Mouse (Mus musculus): ENCODE data around the gene Vmn1r212. TPM values are rescaled to one million over a fixed set of nuclear protein-coding genes. Genes with fewer than 3 reads are reported as not detected.
"Not testable (repeated sequence)": the region's sequence is repeated elsewhere in the genome, so short reads cannot be mapped to it uniquely, and the experiment has no call there.

The Vmn1r212 gene
- not detected in 2 replicates for polyA plus RNA-seq (2014; fragmentation: Nextera tagmentation; extraction: Ambion mirVana)

DNA sequence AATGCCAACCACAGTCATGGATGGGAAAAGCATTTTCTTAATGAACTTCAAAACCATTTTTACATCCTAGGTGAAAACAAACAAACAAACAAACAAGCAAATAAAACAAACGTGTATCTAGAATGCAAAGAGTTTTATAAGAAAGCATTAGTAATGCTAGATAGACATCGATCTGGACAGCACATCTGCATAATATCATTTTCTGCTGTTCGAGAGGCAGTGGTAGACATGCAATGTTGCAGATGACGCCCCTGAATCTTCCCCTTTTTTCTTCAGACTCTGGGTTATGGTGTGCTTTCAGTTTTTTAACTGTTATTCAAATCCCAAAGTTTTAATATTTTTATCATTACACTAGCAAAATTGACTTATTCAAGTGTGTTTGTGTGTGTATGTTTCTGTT, at the start of gene Vmn1r212:
Gene Vmn1r212, minus strand, starts transcription at position 101 of the 400 bp plus-strand sequence.
- Histone ChIP-seq H3K4me1 (replicated peaks; ENCODE audit: control insufficient read depth, insufficient read depth, low read length) (no peaks in the 10 kb centered on the region), H3K4me3 (replicated peaks; ENCODE audit: low read length) (no peak within 1 kb of the TSS), H3K9ac (no peak within 1 kb of the TSS), H3K27me3 (ENCODE audit: control insufficient read depth, insufficient read depth, low read length) (no peaks in the 10 kb centered on the region), H3K4me2 (replicated peaks) (no peak within 1 kb of the TSS), H3K36me3 (replicated peaks; ENCODE audit: control insufficient read depth, insufficient read depth) (no peaks in the 10 kb centered on the region), H3K27ac (no peak within 1 kb of the TSS), H3K9me3 (ENCODE audit: control insufficient read depth, low read length) (no peaks in the 10 kb centered on the region)
- ATAC-seq (ENCODE audit: low FRiP score): no peak
- DNase-seq (ENCODE audit: low spot score): no peak
- 89% methylated on average over 4 of the region's 4 CpGs for WGBS

DNA sequence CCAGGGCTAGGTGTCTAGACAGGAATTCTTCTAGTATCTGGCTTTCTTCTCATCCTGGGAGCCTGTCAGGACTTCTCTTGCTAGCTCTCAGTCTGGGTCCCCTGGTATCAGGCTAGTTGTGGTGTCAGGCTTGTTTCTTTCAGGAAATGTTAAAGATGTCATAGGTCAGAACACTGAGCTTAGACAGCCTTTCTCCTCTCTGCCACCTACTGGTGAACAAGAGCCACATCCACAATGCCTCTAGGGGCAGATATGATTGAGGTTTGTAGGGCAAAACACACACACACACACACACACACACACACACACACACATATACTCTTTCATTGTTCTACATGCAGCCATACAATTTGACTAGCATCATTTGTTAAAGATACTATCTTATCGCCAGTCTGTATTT, 4.7 kb downstream of the Vmn1r212 start:
- no peaks in the 10 kb centered on the region for H3K9me3 ChIP-seq (ENCODE audit: control insufficient read depth, low read length)
- ATAC-seq (ENCODE audit: low FRiP score) (no peak), DNase-seq (ENCODE audit: low spot score) (no peak)
- no peak overlapping the region for H3K4me3 ChIP-seq (replicated peaks; ENCODE audit: low read length)
- H3K4me1 ChIP-seq (replicated peaks; ENCODE audit: control insufficient read depth, insufficient read depth, low read length): no peaks in the 10 kb centered on the region
- H3K9ac ChIP-seq: no peak overlapping the region
- H3K4me2 ChIP-seq (replicated peaks): no peak overlapping the region
- 100% methylated on average over 1 of the region's 1 CpGs for WGBS
- H3K27ac ChIP-seq: no peak overlapping the region
- no peaks in the 10 kb centered on the region for H3K27me3 ChIP-seq (ENCODE audit: control insufficient read depth, insufficient read depth, low read length)
- no peaks in the 10 kb centered on the region for H3K36me3 ChIP-seq (replicated peaks; ENCODE audit: control insufficient read depth, insufficient read depth)

DNA sequence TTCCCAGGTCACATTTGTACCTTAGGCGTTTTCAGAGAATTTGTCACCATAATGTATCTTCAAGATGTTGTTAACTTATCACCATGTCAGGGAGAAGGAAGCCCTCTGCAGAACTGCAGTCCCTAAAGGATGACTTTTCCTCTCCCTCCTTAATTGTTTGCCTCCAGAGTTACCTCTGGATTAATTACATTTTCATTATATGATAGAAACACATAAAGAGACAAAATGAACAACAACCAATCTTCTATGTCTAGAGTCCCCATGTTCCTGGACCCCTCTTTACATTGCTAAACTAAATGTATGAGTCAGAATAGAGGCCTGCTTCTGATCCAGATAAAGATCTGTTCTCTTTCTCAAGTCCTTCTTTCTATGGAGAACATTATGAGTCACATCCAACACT, 26.5 kb downstream of the Vmn1r212 start, which contains the start of gene Vmn1r211:
Gene Vmn1r211, minus strand, starts transcription at position 101 of the 400 bp plus-strand sequence.
- Histone ChIP-seq H3K4me2 (replicated peaks) (no peak within 1 kb of the TSS), H3K4me1 (replicated peaks; ENCODE audit: control insufficient read depth, insufficient read depth, low read length) (no peaks in the 10 kb centered on the region), H3K36me3 (replicated peaks; ENCODE audit: control insufficient read depth, insufficient read depth) (no peaks in the 10 kb centered on the region), H3K9ac (no peak within 1 kb of the TSS), H3K9me3 (ENCODE audit: control insufficient read depth, low read length) (no peaks in the 10 kb centered on the region), H3K27me3 (ENCODE audit: control insufficient read depth, insufficient read depth, low read length) (no peaks in the 10 kb centered on the region), H3K4me3 (replicated peaks; ENCODE audit: low read length) (no peak within 1 kb of the TSS), H3K27ac (no peak within 1 kb of the TSS)
- DNase-seq (ENCODE audit: low spot score) (no peak), ATAC-seq (ENCODE audit: low FRiP score) (no peak)
- 74% methylated on average over 1 of the region's 1 CpGs for WGBS

DNA sequence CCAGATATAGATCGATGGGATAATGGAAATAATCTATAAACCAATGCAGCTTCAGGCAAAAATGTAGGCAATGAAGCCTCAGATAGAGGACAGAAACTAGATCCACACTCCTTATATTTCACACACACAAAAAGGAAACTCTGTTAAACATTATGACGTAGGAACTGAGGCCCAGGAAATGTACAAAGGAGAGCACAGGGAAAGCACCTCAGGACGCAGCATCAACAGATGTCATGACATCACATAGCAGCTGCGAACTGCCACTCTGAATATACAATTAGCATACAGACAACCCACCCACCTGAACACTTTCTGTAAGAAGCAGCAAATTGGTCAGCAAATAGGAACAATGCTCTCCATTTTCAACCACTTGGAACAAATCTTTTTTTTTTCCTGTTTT, 29.2 kb downstream of the Vmn1r212 start:
- Histone ChIP-seq H3K9me3 (ENCODE audit: control insufficient read depth, low read length) (no peaks in the 10 kb centered on the region), H3K4me2 (replicated peaks) (no peak overlapping the region), H3K9ac (no peak overlapping the region), H3K36me3 (replicated peaks; ENCODE audit: control insufficient read depth, insufficient read depth) (no peaks in the 10 kb centered on the region), H3K27ac (no peak overlapping the region), H3K4me1 (replicated peaks; ENCODE audit: control insufficient read depth, insufficient read depth, low read length) (no peaks in the 10 kb centered on the region), H3K27me3 (ENCODE audit: control insufficient read depth, insufficient read depth, low read length) (no peaks in the 10 kb centered on the region), H3K4me3 (replicated peaks; ENCODE audit: low read length) (no peak overlapping the region)
- DNase-seq (ENCODE audit: low spot score) (no peak), ATAC-seq (ENCODE audit: low FRiP score) (no peak)
- 78% methylated on average over 4 of the region's 4 CpGs for WGBS

DNA sequence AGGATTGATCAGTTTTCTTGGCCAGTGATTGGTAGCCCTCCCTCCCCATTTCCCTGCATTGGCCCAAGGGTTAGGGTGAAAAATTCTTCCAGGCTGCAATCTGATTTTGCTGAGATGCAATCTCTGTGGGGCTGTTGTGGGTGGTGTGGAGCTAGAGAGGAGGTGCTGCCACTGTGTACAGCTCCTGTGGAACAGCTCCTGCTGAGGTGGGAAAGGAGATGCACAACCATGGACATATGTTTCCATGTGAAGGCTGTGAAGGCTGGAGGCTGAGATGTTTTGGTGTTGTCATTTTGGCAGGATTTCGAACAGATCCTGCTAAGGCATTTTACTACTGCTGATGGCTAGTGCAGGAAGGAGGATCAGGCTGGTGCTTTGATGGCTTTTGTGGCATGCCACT, 37.2 kb downstream of the Vmn1r212 start:
- Histone ChIP-seq H3K27ac (no peak overlapping the region), H3K4me2 (replicated peaks) (no peak overlapping the region), H3K9ac (no peak overlapping the region), H3K36me3 (replicated peaks; ENCODE audit: control insufficient read depth, insufficient read depth) (no peaks in the 10 kb centered on the region), H3K27me3 (ENCODE audit: control insufficient read depth, insufficient read depth, low read length) (no peaks in the 10 kb centered on the region), H3K9me3 (ENCODE audit: control insufficient read depth, low read length) (no peaks in the 10 kb centered on the region), H3K4me1 (replicated peaks; ENCODE audit: control insufficient read depth, insufficient read depth, low read length) (no peaks in the 10 kb centered on the region), H3K4me3 (replicated peaks; ENCODE audit: low read length) (no peak overlapping the region)
- ATAC-seq (ENCODE audit: low FRiP score): no peak
- no peak for DNase-seq (ENCODE audit: low spot score)
- WGBS: 91% methylated on average over 1 of the region's 1 CpGs

DNA sequence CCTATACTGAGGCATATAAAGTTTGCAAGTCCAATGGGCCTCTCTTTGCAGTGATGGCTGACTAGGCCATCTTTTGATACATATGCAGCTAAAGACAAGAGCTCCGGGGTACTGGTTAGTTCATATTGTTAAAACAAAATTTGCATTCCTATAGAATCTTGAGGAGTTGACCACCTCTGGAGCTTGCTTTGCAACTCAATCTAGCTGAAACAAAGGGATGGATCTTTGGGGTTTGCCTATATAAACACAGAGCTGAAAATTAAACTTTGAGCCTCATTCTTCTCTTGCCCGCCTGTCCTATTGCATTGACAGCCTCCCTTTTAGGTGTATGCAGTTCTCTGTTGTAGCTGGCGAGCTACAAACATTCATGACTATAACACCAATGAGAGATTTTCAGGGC, 39.7 kb downstream of the Vmn1r212 start:
- not testable (repeated sequence) for H3K27me3 ChIP-seq (ENCODE audit: control insufficient read depth, insufficient read depth, low read length); H3K9me3 ChIP-seq (ENCODE audit: control insufficient read depth, low read length); H3K36me3 ChIP-seq (replicated peaks; ENCODE audit: control insufficient read depth, insufficient read depth); H3K9ac ChIP-seq; DNase-seq (ENCODE audit: low spot score); ATAC-seq (ENCODE audit: low FRiP score); H3K4me3 ChIP-seq (replicated peaks; ENCODE audit: low read length); H3K4me1 ChIP-seq (replicated peaks; ENCODE audit: control insufficient read depth, insufficient read depth, low read length); H3K4me2 ChIP-seq (replicated peaks); H3K27ac ChIP-seq
- 31% methylated on average over 3 of the region's 3 CpGs for WGBS

Other genes with a start within 250 kb of the Vmn1r212 start
- not detected in 2 replicates for gene Vmn1r207-ps, start 154.6 kb downstream of the Vmn1r212 start, polyA plus RNA-seq (2014; fragmentation: Nextera tagmentation; extraction: Ambion mirVana)
- not detected in 2 replicates for gene Vmn1r208, start 106.8 kb downstream of the Vmn1r212 start, polyA plus RNA-seq (2014; fragmentation: Nextera tagmentation; extraction: Ambion mirVana)
- gene Vmn1r209, start 74.5 kb downstream of the Vmn1r212 start, polyA plus RNA-seq (2014; fragmentation: Nextera tagmentation; extraction: Ambion mirVana): not detected in 2 replicates
- not detected in 2 replicates for gene Vmn1r210, start 52.9 kb downstream of the Vmn1r212 start, polyA plus RNA-seq (2014; fragmentation: Nextera tagmentation; extraction: Ambion mirVana)
- not detected in 2 replicates for gene Vmn1r211, start 26.6 kb downstream of the Vmn1r212 start, polyA plus RNA-seq (2014; fragmentation: Nextera tagmentation; extraction: Ambion mirVana)
- gene Vmn1r213, start 123.5 kb upstream of the Vmn1r212 start, polyA plus RNA-seq (2014; fragmentation: Nextera tagmentation; extraction: Ambion mirVana): not detected in 2 replicates
- gene Vmn1r214, start 146.2 kb upstream of the Vmn1r212 start, polyA plus RNA-seq (2014; fragmentation: Nextera tagmentation; extraction: Ambion mirVana): not detected in 2 replicates
- not detected in 2 replicates for gene Vmn1r215, start 183.8 kb upstream of the Vmn1r212 start, polyA plus RNA-seq (2014; fragmentation: Nextera tagmentation; extraction: Ambion mirVana)
- gene Vmn1r217, start 234.0 kb upstream of the Vmn1r212 start, polyA plus RNA-seq (2014; fragmentation: Nextera tagmentation; extraction: Ambion mirVana): not detected in 2 replicates
- not detected in 2 replicates for gene Vmn1r218, start 248.9 kb upstream of the Vmn1r212 start, polyA plus RNA-seq (2014; fragmentation: Nextera tagmentation; extraction: Ambion mirVana)